Mouse (Mus musculus) neural tube, embryonic 12.5 days (tissue): ENCODE data around the gene Hspa4. TPM values are rescaled to one million over a fixed set of nuclear protein-coding genes. Genes with fewer than 3 reads are reported as not detected.

Source experiments
- ATAC-seq: fragments of 200-750 bp; cut with Nextera tagmentation; 2 replicates; pipeline ENCODE4 v1.8.0; 2017; ENCODE audit warnings: low read depth, mild to moderate bottlenecking, moderate TSS enrichment, moderate library complexity; ENCODE audit not compliant: low FRiP score
- H3K27ac ChIP-seq: fragments of 300-500 bp; sonication (generic); 2 replicates; pipeline ENCODE4 v1.5.1; 2016
- H3K27me3 ChIP-seq: fragments of 300-500 bp; sonication (generic); replicated peaks from 2 replicates; pipeline ENCODE4 v1.6.1; 2016; ENCODE audit warnings: mild to moderate bottlenecking
- H3K36me3 ChIP-seq: fragments of 300-500 bp; sonication (generic); 2 replicates; pipeline ENCODE4 v1.6.1; 2016; ENCODE audit warnings: mild to moderate bottlenecking
- H3K4me1 ChIP-seq: fragments of 300-500 bp; sonication (generic); 2 replicates; pipeline ENCODE4 v1.6.1; 2016
- H3K4me2 ChIP-seq: fragments of 300-500 bp; sonication (generic); replicated peaks from 2 replicates; pipeline ENCODE4 v1.6.1; 2016; ENCODE audit warnings: mild to moderate bottlenecking
- H3K4me3 ChIP-seq: fragments of 300-500 bp; sonication (generic); 2 replicates; pipeline ENCODE4 v1.5.1; 2016
- H3K9ac ChIP-seq: fragments of 300-500 bp; sonication (generic); 2 replicates; pipeline ENCODE4 v1.6.1; 2016; ENCODE audit warnings: mild to moderate bottlenecking
- H3K9me3 ChIP-seq: fragments of 300-500 bp; sonication (generic); 2 replicates; pipeline ENCODE4 v1.6.1; 2016; ENCODE audit warnings: mild to moderate bottlenecking
- WGBS: fragments of 180-500 bp; shearing (Covaris S2); methylation state at CpG from one replicate; pipeline ENCODE4 v1.1.7; 2016; 5-methylcytosine and 5-hydroxymethylcytosine counted together
- polyA plus RNA-seq: library from polyadenylated mRNA; unstranded; fragments of >200 nt; fragmentation: Nextera tagmentation; extraction: Ambion mirVana; gene quantifications from 2 replicates; pipeline ENCODE4 v1.2.1, GENCODE M21; 2016

Hspa4 gene
- polyA plus RNA-seq, 1 experiment from 2014 or later, result 89.0 TPM

- peaks cover 92% of the 10 kb centered on the region for H3K36me3 ChIP-seq
- WGBS, result 93% methylated on average over 6 of the region's 6 CpGs
Observed at GRCm38 (mm10) chr11:53269596-53269995, 30.7 kb downstream of the Hspa4 start.

DNA sequence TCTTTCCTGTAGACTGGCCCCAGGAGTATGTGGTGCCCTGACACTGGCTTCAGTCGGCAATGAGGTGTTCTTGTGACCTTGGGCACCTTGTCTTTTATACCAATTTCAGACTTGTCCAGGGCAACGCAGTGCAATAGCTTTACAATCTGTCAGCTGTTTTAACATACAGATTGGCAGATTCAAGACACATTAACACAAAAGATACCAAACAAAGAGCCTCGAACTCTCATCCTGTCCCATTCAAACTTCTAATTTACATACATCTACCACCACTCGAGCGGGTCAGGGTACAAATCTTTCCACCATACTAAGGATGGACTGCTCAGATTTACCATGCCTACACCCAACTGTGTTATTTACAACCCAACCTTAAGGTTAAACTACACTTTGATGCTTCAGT lies 39.7 kb downstream of the Hspa4 start:
- Histone ChIP-seq H3K27ac (no peak overlapping the region), H3K27me3 (no peaks in the 10 kb centered on the region), H3K4me2 (no peak overlapping the region), H3K36me3 (peaks cover 49% of the 10 kb centered on the region), H3K4me3 (no peak overlapping the region), H3K9ac (no peak overlapping the region), H3K4me1 (no peaks in the 10 kb centered on the region), H3K9me3 (no peaks in the 10 kb centered on the region)
- ATAC-seq, result no peak
- WGBS, result 86% methylated on average over 5 of the region's 5 CpGs

More at GRCm38 (mm10) chr11:53269596-53269995, 30.7 kb downstream of the Hspa4 start:
- Histone ChIP-seq H3K27me3 (no peaks in the 10 kb centered on the region), H3K9ac (no peak overlapping the region), H3K9me3 (no peaks in the 10 kb centered on the region), H3K4me2 (no peak overlapping the region), H3K4me1 (no peaks in the 10 kb centered on the region), H3K27ac (no peak overlapping the region), H3K4me3 (no peak overlapping the region)
- no peak for ATAC-seq

- H3K36me3 ChIP-seq, result peaks cover 44% of the 10 kb centered on the region
- 88% methylated on average over 1 of the region's 1 CpGs for WGBS
- H3K9me3 ChIP-seq, result no peaks in the 10 kb centered on the region
- H3K27me3 ChIP-seq, result no peaks in the 10 kb centered on the region
- ATAC-seq, result no peak
- no peak overlapping the region for H3K9ac ChIP-seq
- no peak overlapping the region for H3K4me3 ChIP-seq
- H3K4me1 ChIP-seq, result no peaks in the 10 kb centered on the region
- H3K27ac ChIP-seq, result no peak overlapping the region
- H3K4me2 ChIP-seq, result no peak overlapping the region
Observed at GRCm38 (mm10) chr11:53260056-53260455, 40.2 kb downstream of the Hspa4 start.

- no peaks in the 10 kb centered on the region for H3K4me1 ChIP-seq
- no peak overlapping the region for H3K27ac ChIP-seq
- 87% methylated on average over 6 of the region's 6 CpGs for WGBS
- no peak for ATAC-seq
- no peak overlapping the region for H3K4me2 ChIP-seq
- H3K4me3 ChIP-seq, result no peak overlapping the region
- peaks cover 38% of the 10 kb centered on the region for H3K36me3 ChIP-seq
- H3K9me3 ChIP-seq, result no peaks in the 10 kb centered on the region
- no peak overlapping the region for H3K9ac ChIP-seq
- no peaks in the 10 kb centered on the region for H3K27me3 ChIP-seq
Observed at GRCm38 (mm10) chr11:53259047-53259632, 41.1 kb downstream of the Hspa4 start.

DNA sequence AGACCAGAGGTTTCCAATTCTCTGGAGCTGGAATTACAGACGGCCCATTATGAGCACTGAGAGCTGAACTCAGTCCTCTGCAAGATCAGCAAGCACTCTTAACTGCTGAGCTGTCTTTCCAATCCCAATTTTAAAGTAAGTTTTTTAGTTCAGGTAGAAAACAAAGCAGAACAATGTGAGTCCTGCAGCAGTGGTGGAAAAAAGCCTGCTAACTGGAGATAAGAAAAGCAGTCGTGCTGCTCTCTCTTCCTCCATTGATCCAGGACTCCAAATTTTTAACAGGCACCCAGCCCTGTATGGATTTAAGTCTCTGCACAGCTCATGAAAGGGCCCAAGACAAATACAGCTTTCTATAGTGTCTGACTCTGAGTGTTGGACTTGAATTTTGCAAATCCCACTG lies 43.3 kb downstream of the Hspa4 start:
- Histone ChIP-seq H3K9me3 (no peaks in the 10 kb centered on the region), H3K27ac (no peak overlapping the region), H3K36me3 (peaks cover 21% of the 10 kb centered on the region), H3K4me1 (peaks cover 9% of the 10 kb centered on the region), H3K9ac (no peak overlapping the region), H3K27me3 (no peaks in the 10 kb centered on the region), H3K4me3 (no peak overlapping the region), H3K4me2 (no peak overlapping the region)
- 84% methylated on average over 2 of the region's 2 CpGs for WGBS
- no peak for ATAC-seq

- H3K36me3 ChIP-seq, result 0 out of 2 replicates have a peak, but pooled peaks cover 3% of the 10 kb centered on the region
- H3K27me3 ChIP-seq, result no peaks in the 10 kb centered on the region
- H3K9ac ChIP-seq, result no peak overlapping the region
- H3K27ac ChIP-seq, result no peak overlapping the region
- H3K4me2 ChIP-seq, result no peak overlapping the region
- H3K9me3 ChIP-seq, result no peaks in the 10 kb centered on the region
- H3K4me3 ChIP-seq, result no peak overlapping the region
- ATAC-seq, result no peak
- peaks cover 19% of the 10 kb centered on the region for H3K4me1 ChIP-seq
- 43% methylated on average over 7 of the region's 7 CpGs for WGBS
Observed at GRCm38 (mm10) chr11:53254926-53255325, 45.3 kb downstream of the Hspa4 start.

DNA sequence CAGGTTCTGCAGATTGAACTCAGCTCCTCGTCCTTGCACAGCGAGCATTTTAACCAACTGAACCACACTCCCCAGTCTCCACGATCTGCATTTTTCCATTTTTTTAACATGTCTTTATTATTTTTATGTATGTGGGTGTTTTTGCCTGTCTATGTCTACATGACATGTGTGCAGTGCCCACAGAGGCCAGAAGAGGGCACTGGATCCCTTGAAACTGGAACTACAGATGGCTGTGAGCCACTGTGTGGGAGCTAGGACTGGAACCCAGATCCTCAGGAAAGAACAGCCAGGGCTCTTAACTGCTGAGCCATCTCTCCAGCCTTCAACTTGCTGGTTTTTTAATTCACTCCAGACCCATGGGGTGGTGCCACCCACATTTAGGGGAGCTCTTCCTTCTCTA lies 45.8 kb downstream of the Hspa4 start:
- no peak for ATAC-seq
- no peak overlapping the region for H3K4me2 ChIP-seq
- peaks cover 22% of the 10 kb centered on the region for H3K4me1 ChIP-seq
- 0 out of 2 replicates have a peak, but pooled peaks cover 3% of the 10 kb centered on the region for H3K36me3 ChIP-seq
- no peaks in the 10 kb centered on the region for H3K9me3 ChIP-seq
- H3K27me3 ChIP-seq, result no peaks in the 10 kb centered on the region
- H3K4me3 ChIP-seq, result no peak overlapping the region
- no peak overlapping the region for H3K27ac ChIP-seq
- 92% methylated on average over 3 of the region's 3 CpGs for WGBS
- H3K9ac ChIP-seq, result no peak overlapping the region

DNA sequence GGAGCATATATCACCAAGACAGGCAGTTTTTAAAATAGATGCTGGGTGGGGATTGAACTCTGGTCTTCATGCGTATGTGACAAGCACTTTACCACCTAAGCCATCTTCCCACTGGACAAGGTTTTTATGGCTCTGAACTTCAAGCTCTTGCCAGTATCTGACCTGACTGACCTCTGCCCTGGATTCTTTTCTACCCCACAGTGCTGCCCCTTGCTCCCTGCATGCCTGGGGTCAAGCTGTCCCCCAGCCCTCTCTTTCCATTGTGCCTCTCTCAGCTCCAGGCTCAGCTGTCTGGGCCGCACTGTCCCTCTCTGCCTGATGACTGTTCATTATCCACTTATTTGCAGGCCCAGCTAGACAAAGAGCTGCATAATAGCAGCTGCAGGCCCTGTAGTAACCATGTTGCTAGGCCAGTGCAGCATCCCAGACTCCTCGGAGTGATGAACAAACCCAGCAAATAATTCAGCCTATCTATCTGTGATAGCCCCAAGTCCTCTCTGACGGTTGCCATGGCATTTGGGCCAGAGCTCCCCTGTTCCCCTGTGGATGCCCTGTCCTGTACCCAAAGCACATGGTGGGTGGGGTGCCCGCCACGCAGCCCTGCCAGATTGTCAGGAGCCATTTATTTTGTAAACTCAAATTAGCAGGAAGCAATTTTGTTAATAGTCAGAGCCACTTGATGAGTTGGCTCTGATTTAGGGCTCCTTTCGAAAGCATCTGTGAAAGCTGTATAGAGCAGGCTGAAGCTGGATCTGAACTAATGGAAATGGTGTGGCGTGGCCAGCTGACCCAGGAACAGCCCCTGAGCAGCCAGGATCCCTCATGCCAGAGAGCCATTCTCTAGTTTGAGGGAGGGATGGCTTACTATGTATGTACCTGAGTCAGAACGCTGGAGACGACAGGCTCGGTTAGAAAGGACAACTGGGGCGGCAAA lies 47.8 kb downstream of the Hspa4 start:
- Histone ChIP-seq H3K27ac (peak overlapping the region; percentile 12; the same call in 1 of the 2 replicates), H3K9ac (no peak overlapping the region), H3K27me3 (no peaks in the 10 kb centered on the region), H3K4me3 (no peak overlapping the region), H3K4me2 (no peak overlapping the region), H3K9me3 (no peaks in the 10 kb centered on the region), H3K36me3 (0 out of 2 replicates have a peak, but pooled peaks cover 3% of the 10 kb centered on the region), H3K4me1 (peaks cover 22% of the 10 kb centered on the region)
- WGBS, result 50% methylated on average over 12 of the region's 12 CpGs
- ATAC-seq, result peak; percentile 79

DNA sequence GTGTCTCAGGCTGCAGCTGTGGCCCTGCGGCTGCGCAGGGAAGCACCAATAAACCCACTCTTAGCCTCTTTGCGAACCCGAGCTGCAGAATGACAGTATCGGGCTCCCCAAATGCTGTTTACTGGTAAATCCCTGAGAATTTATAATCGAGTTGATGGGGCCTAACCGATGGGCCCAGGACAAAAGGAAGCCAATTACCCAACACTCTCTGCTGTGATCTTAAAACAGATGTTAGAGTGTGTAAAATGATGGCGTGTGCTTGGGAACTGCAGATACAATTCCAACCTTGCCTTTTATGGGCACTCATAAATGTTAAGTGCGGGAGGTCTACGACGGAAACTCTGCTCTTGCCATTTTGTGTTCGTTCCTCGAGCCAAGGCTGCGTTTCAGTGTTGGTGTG lies 49.5 kb downstream of the Hspa4 start:
- H3K4me3 ChIP-seq, result no peak overlapping the region
- H3K9me3 ChIP-seq, result no peaks in the 10 kb centered on the region
- 0 out of 2 replicates have a peak, but pooled peaks cover 3% of the 10 kb centered on the region for H3K36me3 ChIP-seq
- no peak overlapping the region for H3K9ac ChIP-seq
- H3K27me3 ChIP-seq, result no peaks in the 10 kb centered on the region
- ATAC-seq, result no peak
- H3K4me2 ChIP-seq, result no peak overlapping the region
- H3K27ac ChIP-seq, result no peak overlapping the region
- 30% methylated on average over 14 of the region's 14 CpGs for WGBS
- H3K4me1 ChIP-seq, result peaks cover 22% of the 10 kb centered on the region

GRCm38 (mm10) chr11:53249686-53250085 lies 50.6 kb downstream of the Hspa4 start:
- Histone ChIP-seq H3K4me3 (no peak overlapping the region), H3K27ac (no peak overlapping the region), H3K36me3 (0 out of 2 replicates have a peak, but pooled peaks cover 3% of the 10 kb centered on the region), H3K4me1 (peaks cover 22% of the 10 kb centered on the region), H3K27me3 (no peaks in the 10 kb centered on the region), H3K4me2 (no peak overlapping the region), H3K9ac (no peak overlapping the region), H3K9me3 (no peaks in the 10 kb centered on the region)
- WGBS, result 73% methylated on average over 5 of the region's 5 CpGs
- no peak for ATAC-seq

- Histone ChIP-seq H3K4me2 (no peak overlapping the region), H3K9me3 (no peaks in the 10 kb centered on the region), H3K27me3 (no peaks in the 10 kb centered on the region), H3K9ac (no peak overlapping the region), H3K36me3 (no peaks in the 10 kb centered on the region), H3K4me1 (peaks cover 10% of the 10 kb centered on the region), H3K27ac (no peak overlapping the region), H3K4me3 (no peak overlapping the region)
- 81% methylated on average over 2 of the region's 2 CpGs for WGBS
- no peak for ATAC-seq
Observed at GRCm38 (mm10) chr11:53245561-53245960, 54.7 kb downstream of the Hspa4 start.

GRCm38 (mm10) chr11:53243199-53243598 lies 57.1 kb downstream of the Hspa4 start:
- Histone ChIP-seq H3K4me2 (no peak overlapping the region), H3K27me3 (no peaks in the 10 kb centered on the region), H3K4me3 (no peak overlapping the region), H3K36me3 (no peaks in the 10 kb centered on the region), H3K4me1 (no peaks in the 10 kb centered on the region), H3K9ac (no peak overlapping the region), H3K9me3 (no peaks in the 10 kb centered on the region), H3K27ac (no peak overlapping the region)
- WGBS, result 40% methylated on average over 11 of the region's 11 CpGs
- no peak for ATAC-seq
